Comparison of ENCODE assay signal across 20 mouse cellular contexts in the genomic region with DNA sequence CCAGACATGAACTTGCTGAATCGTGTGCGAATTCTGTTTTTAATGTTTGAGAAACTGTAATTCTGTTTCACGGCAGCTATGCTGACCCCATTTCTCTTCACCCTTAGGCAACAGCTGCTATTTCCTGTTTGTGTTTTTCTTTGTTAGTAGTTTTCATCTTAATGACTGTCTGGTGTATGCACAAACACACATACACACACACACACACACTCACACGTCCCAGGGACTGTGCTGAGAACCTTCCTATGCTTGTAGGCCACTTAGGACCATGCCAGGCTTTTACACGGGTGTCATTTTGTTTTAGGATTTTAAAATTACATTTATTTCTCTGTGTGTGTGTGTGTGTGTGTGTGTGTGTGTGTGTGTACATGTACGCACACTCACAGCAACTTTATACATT. TPM values are rescaled to one million over a fixed set of nuclear protein-coding genes. Genes with fewer than 3 reads are reported as not detected.
DNase-seq lines count a peak whose midpoint lies in the region; TF ChIP-seq lines count a peak whose summit lies in the region.
"Had no signal": no experiment of that assay in that cellular context is flagged by ENCODE, and none has a peak within 500 bp of the region (broad histone marks: within the 10 kb centered on the region; RNA-seq: fewer than 3 reads in every experiment).

No protein-coding gene starts in this region.

- H3K27ac ChIP-seq in kidney, adult 2 months (ENCODE audit: insufficient read depth, low read depth, low read length): no peak overlapping the region

- H3K4me1 ChIP-seq in kidney, adult 2 months (ENCODE audit: control insufficient read depth, insufficient read depth, low read length): peaks cover 22% of the 10 kb centered on the region; the same call in 1 of the 2 replicates

- H3K36me3 ChIP-seq in kidney, adult 2 months (ENCODE audit: control insufficient read depth, insufficient read depth, low read length): no peaks in the 10 kb centered on the region
- H3K36me3 ChIP-seq: G1E had no signal

- TF ChIP-seq POLR2A in kidney, adult 2 months (IDR thresholded peaks at IDR 0.05; ENCODE audit: low read depth, low read length): no peak

- peak; percentile 37 for DNase-seq in kidney, adult 2 months
- DNase-seq in kidney, adult 9 months: no peak
- peak; percentile 58 for DNase-seq in kidney, postnatal 10 days
- no peak for DNase-seq in kidney, adult 8-10 months
- DNase-seq in kidney, postnatal 14 days: peak; percentile 63
- no peak for DNase-seq in kidney, adult 18-20 months
- DNase-seq in kidney, postnatal 36 days: peak; percentile 42
- DNase-seq in kidney, postnatal 25 days: no peak
- DNase-seq: adrenal gland, adult 2 months; adrenal gland, adult 8-10 months; adrenal gland, postnatal 10 days; adrenal gland, postnatal 14 days; adrenal gland, postnatal 25 days; adrenal gland, postnatal 36 days; B cell, adult 2 months; cerebellum, adult 11 months; cerebellum, adult 11-12 months had no signal

- TF ChIP-seq CTCF in kidney, adult 2 months (conservative IDR thresholded peaks at IDR 0.05; ENCODE audit: insufficient read depth, insufficient read length, low read depth, low read length): no peak

- H3K27me3 ChIP-seq in kidney, adult 2 months (replicated peaks; ENCODE audit: control insufficient read depth, insufficient read depth, low read length): no peaks in the 10 kb centered on the region
- H3K27me3 ChIP-seq: CH12.LX, Patski had no signal

- no peak overlapping the region for H3K4me3 ChIP-seq in kidney, adult 2 months (ENCODE audit: insufficient read depth, low read depth, low read length)

- WGBS in kidney, adult 2 months: 77% methylated on average over 6 of the region's 6 CpGs

RNA-seq across cellular contexts. Expression of a gene that starts 35.2 kb away (rescaled TPM):
- polyA plus RNA-seq in kidney, adult 2 months (2012; rRNA removed): 72.6 and 73.1 TPM in 2 replicates

RNA-seq across cellular contexts. Expression of a gene that starts 55.7 kb away (rescaled TPM):
- 61.5 and 74.1 TPM in 2 replicates for polyA plus RNA-seq in kidney, adult 2 months (2012; rRNA removed)

Comparison
In these comparisons a context has a peak if more than half of its experiments do, and no peak if none do; other contexts are left out.
1. DNase-seq: peak in kidney, adult 2 months (single experiment), kidney, postnatal 10 days (single experiment), kidney, postnatal 14 days (single experiment) and kidney, postnatal 36 days (2 of 2); none in kidney, adult 9 months (single experiment), kidney, adult 8-10 months (0 of 2), kidney, adult 18-20 months (single experiment) and kidney, postnatal 25 days (0 of 2).